Mouse (Mus musculus): ENCODE data around the gene Rad51b.

DNA sequence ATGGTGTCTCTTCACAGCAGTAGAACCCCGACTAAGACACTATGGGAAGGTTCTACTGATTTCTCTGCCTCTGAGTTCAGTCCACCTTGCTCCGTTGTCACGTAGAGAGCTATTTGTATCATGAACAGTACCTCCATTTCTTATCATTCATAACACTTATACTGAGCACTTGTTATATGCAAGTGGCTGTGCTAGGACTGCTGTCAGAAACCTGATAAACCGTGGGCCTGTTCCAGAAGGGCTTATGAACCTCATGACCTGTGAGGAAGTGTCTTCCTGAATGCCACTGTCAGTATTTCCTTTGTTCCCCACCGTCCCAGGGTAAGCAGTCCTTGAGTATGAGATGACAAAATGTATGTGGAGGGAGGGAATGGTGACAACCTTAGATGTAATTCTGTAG, 181.7 kb downstream of the Rad51b start:
- TF ChIP-seq GATA1 (IDR thresholded peaks at IDR 0.05; ENCODE audit: borderline replicate concordance, low read length) (no peak), CTCF (IDR thresholded peaks at IDR 0.05; ENCODE audit: low read depth, low read length) (no peak)
